Mouse (Mus musculus): Measurements from ENCODE around the gene Snap91.

- TF ChIP-seq CTCF (IDR thresholded peaks at IDR 0.05; ENCODE audit: low read depth, low read length) = no peak
- TF ChIP-seq POLR2A (IDR thresholded peaks at IDR 0.05; ENCODE audit: extremely low read depth, insufficient read depth, low read length) = no peak
Measured at GRCm38 (mm10) chr9:86873681-86874080, 6.8 kb downstream of the Snap91 start.
